Mouse (Mus musculus) C2C12 (cell line): Measurements from ENCODE around the gene Prr5. TPM values are rescaled to one million over a fixed set of nuclear protein-coding genes. Genes with fewer than 3 reads are reported as not detected.

Experiments
- H3K27me3 ChIP-seq: one replicate; pipeline ENCODE4 v1.6.1; 2011; ENCODE audit not compliant: control insufficient read depth, insufficient read depth, insufficient read length
- H3K36me3 ChIP-seq: one replicate; pipeline ENCODE4 v1.6.1; 2011; ENCODE audit not compliant: control insufficient read depth, insufficient read depth
- H3K4me3 ChIP-seq: one replicate; pipeline ENCODE4 v1.5.1; 2011; ENCODE audit warnings: mild to moderate bottlenecking, control low read depth; ENCODE audit not compliant: poor library complexity, insufficient read depth, severe bottlenecking
- H3K79me2 ChIP-seq: one replicate; pipeline ENCODE4 v1.6.1; 2011; ENCODE audit not compliant: control insufficient read depth, insufficient read depth
- H3K79me3 ChIP-seq: one replicate; pipeline ENCODE4 v1.6.1; 2011; ENCODE audit warnings: low read depth, control low read depth
- H3ac ChIP-seq: one replicate; pipeline ENCODE3; 2011; ENCODE audit warnings: low read depth; ENCODE audit not compliant: control insufficient read depth, insufficient read length
- CEBPB ChIP-seq: IDR thresholded peaks from one replicate; pipeline ENCODE4 v1.6.1; 2011; ENCODE audit warnings: low read depth, mild to moderate bottlenecking, control low read depth, moderate library complexity
- CTCF ChIP-seq: IDR thresholded peaks from one replicate; pipeline ENCODE4 v1.5.1; 2011; ENCODE audit not compliant: control insufficient read depth, insufficient read depth, insufficient read length
- FOSL1 ChIP-seq: IDR thresholded peaks from one replicate; pipeline ENCODE4 v1.8.0; 2011; ENCODE audit warnings: mild to moderate bottlenecking, low read length; ENCODE audit not compliant: poor library complexity, insufficient read depth, severe bottlenecking
- MAX ChIP-seq: IDR thresholded peaks from one replicate; pipeline ENCODE4 v1.6.1; 2011; ENCODE audit warnings: mild to moderate bottlenecking, control low read depth
- MYOD1 ChIP-seq: IDR thresholded peaks from one replicate; pipeline ENCODE4 v1.6.1; 2011; ENCODE audit warnings: low read depth; ENCODE audit not compliant: control insufficient read depth, insufficient read length
- MYOG ChIP-seq: IDR thresholded peaks from one replicate; pipeline ENCODE4 v1.6.1; 2011; ENCODE audit not compliant: control insufficient read depth, insufficient read length; ENCODE audit errors: extremely low read depth
- USF1 ChIP-seq: IDR thresholded peaks from one replicate; pipeline ENCODE4 v1.6.1; 2011; ENCODE audit warnings: low read depth, mild to moderate bottlenecking, control low read depth, moderate library complexity
- polyA plus RNA-seq: library from polyadenylated mRNA; unstranded; fragments of >200 nt; fragmentation: generic; extraction: Trizol; gene quantifications from one replicate; pipeline ENCODE4 v1.2.1, GENCODE M21; 2012; ENCODE audit warnings: missing spikeins

Gene Prr5
- polyA plus RNA-seq, 1 experiment: 9.9 TPM

DNA sequence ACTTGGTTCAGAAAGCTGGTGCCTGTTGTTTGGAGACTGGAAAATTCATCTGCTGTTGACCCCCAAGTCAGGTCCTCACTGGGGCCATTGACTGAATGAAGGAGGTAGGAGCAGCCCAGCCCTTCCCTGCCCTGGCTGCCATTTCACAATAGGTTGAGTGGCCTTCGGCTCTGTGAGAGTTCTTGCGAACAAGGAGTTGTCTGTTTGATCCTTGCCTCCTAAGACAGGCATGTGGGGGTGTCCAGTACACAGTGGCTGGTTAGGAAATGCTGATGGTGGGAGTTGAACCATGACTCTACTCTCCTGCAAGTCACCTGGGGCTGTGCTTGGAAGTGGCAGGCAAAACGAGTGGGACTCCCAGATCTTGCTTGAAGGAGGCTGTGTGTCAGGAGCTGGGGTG lies 10.4 kb downstream of the Prr5 start:
- H3K79me2 ChIP-seq: no peaks in the 10 kb centered on the region
- H3K27me3 ChIP-seq: no peaks in the 10 kb centered on the region
- no peak overlapping the region for H3K4me3 ChIP-seq
- TF ChIP-seq MYOG: no peak
- no peak for TF ChIP-seq MYOD1
- TF ChIP-seq USF1: no peak
- H3K79me3 ChIP-seq: no peaks in the 10 kb centered on the region
- no peaks in the 10 kb centered on the region for H3K36me3 ChIP-seq
- H3ac ChIP-seq: no peak overlapping the region

DNA sequence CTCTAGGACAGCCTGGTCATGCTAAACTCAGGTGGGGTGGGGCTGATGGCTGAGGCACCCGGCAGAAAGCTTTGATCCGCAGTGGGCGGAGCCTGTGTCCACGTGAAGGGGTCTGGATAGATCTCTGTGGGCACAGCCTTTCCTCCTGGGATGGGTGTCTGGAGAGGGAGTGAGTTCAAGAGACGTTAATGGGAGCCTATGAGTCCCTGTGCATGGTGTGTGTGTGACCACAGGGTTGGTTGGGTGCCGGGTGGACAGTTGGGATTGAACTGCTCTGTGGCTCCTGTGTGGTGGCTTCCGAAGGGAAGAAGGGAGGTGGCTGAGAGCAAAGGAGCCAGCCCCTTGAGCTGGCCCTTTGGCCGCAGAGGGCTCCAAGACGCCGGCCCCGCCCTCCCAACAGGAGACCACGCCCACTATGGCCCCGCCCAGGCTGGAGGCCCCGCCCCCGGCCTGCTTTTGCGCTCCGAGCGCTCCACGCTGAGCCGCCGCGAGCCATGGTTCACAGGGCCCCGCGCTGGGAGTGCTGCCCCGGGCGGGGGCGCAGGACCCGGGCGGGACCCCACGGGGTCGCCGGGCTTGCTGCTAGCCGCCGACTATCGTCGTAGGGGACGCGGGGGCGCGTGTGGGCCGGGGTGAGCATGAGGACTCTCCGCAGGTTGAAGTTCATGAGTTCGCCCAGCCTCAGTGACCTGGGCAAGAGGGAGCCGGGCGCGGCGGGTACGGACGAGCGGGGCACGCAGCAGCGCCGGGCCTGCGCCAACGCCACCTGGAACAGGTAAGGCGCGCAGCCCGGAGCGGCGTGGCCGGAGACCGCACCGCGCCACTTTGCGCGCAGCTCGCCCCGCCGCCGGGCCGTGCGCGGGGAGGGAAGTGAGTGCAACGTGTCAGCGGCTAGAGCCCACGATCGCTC lies 11.4 kb downstream of the Prr5 start:
- Histone ChIP-seq H3ac (peak overlapping the region; percentile 87), H3K36me3 (no peaks in the 10 kb centered on the region), H3K79me2 (no peaks in the 10 kb centered on the region), H3K27me3 (no peaks in the 10 kb centered on the region), H3K4me3 (peak overlapping the region; percentile 29), H3K79me3 (no peaks in the 10 kb centered on the region)
- no peak for TF ChIP-seq CTCF
- TF ChIP-seq USF1: peak; percentile 59

- Histone ChIP-seq H3K27me3 (no peaks in the 10 kb centered on the region), H3K4me3 (peak overlapping the region; percentile 29), H3K79me2 (no peaks in the 10 kb centered on the region), H3K36me3 (no peaks in the 10 kb centered on the region), H3K79me3 (no peaks in the 10 kb centered on the region), H3ac (peak overlapping the region; percentile 87)
- no peak for TF ChIP-seq USF1
- TF ChIP-seq MYOD1: peak; percentile 12
- TF ChIP-seq MAX: no peak
These were observed 12.2 kb downstream of the Prr5 start for GRCm38 (mm10) chr15:84681455-84682193.

DNA sequence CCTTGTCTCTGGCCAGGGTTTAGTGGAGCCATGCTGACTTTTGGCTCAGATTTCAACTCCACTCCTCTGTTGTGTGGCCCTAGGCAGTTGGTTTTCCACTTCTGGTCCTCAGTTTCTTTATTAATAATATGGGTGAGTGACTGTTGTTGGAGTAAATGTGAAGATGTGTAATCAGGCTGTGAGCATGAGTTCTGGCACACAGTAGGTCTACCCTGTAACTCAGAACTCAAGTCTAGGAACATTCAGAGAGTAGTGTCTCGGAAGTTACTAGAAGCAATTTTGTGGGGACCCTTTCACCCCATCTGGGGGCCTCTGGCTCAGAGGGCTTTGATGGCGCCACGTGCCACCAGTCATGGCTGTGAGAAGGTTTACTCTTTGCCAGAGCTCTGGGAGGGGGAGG lies 12.8 kb downstream of the Prr5 start:
- Histone ChIP-seq H3K4me3 (no peak overlapping the region), H3K36me3 (no peaks in the 10 kb centered on the region), H3K79me2 (no peaks in the 10 kb centered on the region), H3K79me3 (no peaks in the 10 kb centered on the region), H3K27me3 (no peaks in the 10 kb centered on the region), H3ac (no peak overlapping the region)
- TF ChIP-seq CEBPB (no peak), MAX (no peak), USF1 (no peak), MYOG (no peak), MYOD1 (no peak), FOSL1 (no peak), CTCF (no peak)

DNA sequence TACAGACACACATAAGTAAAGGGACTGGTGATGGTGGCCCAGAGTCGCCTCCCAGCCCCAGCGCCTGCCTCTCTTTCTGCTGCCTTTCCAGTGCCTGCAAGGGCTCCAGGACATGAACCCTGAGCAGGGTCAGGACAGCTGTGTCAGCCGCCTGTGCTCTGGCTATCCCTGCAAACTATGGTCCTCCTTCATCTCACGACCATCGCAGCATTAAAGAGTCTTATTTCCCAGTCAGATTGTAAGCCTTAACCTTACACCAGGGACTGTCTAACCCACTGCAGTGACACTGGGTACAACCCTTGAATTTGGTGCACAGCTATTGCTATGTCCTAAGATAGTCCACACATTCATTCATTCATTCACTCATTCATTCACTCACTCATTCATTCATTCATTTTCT lies 13.4 kb downstream of the Prr5 start:
- H3K36me3 ChIP-seq: no peaks in the 10 kb centered on the region
- no peaks in the 10 kb centered on the region for H3K79me2 ChIP-seq
- H3ac ChIP-seq: no peak overlapping the region
- H3K4me3 ChIP-seq: no peak overlapping the region
- TF ChIP-seq MYOD1: no peak
- no peak for TF ChIP-seq FOSL1
- no peak for TF ChIP-seq USF1
- no peak for TF ChIP-seq CTCF
- TF ChIP-seq CEBPB: no peak
- TF ChIP-seq MYOG: no peak
- TF ChIP-seq MAX: no peak
- no peaks in the 10 kb centered on the region for H3K27me3 ChIP-seq
- H3K79me3 ChIP-seq: no peaks in the 10 kb centered on the region

- no peak overlapping the region for H3K4me3 ChIP-seq
- no peaks in the 10 kb centered on the region for H3K27me3 ChIP-seq
- TF ChIP-seq CTCF (no peak), MYOG (no peak), MYOD1 (no peak), MAX (no peak), CEBPB (no peak), FOSL1 (no peak)
- H3K36me3 ChIP-seq: no peaks in the 10 kb centered on the region
- no peaks in the 10 kb centered on the region for H3K79me2 ChIP-seq
- H3ac ChIP-seq: no peak overlapping the region
- H3K79me3 ChIP-seq: no peaks in the 10 kb centered on the region
These were observed 15.1 kb downstream of the Prr5 start for GRCm38 (mm10) chr15:84684520-84684919.
